In genomic region chr17:94750136-94750729, GRCm38 (mm10) we compare ENCODE assay signal across 8 mouse cellular contexts. TPM values are rescaled to one million over a fixed set of nuclear protein-coding genes. Genes with fewer than 3 reads are reported as not detected.
DNase-seq lines count a peak whose midpoint lies in the region; ATAC-seq and TF ChIP-seq lines count a peak whose summit lies in the region.

No protein-coding gene starts in this region.

- H3K27me3 ChIP-seq in lung, embryonic 14.5 days (ENCODE audit: insufficient read depth, low read length) = no peaks in the 10 kb centered on the region
- no peaks in the 10 kb centered on the region for H3K27me3 ChIP-seq in embryonic facial prominence, embryonic 10.5 days (replicated peaks; ENCODE audit: low read depth, poor library complexity, severe bottlenecking)

- peak overlapping the region; percentile 96 for H3K27ac ChIP-seq in lung, embryonic 14.5 days (ENCODE audit: low read depth)
- H3K27ac ChIP-seq in embryonic facial prominence, embryonic 10.5 days (replicated peaks) = peak overlapping the region; percentile 94

- H3K4me3 ChIP-seq in lung, embryonic 14.5 days (ENCODE audit: low read depth, low read length) = peak overlapping the region; percentile 68
- peak overlapping the region; percentile 70 for H3K4me3 ChIP-seq in embryonic facial prominence, embryonic 10.5 days

- 0 out of 2 replicates have a peak, but pooled peaks cover 3% of the 10 kb centered on the region for H3K36me3 ChIP-seq in lung, embryonic 14.5 days (ENCODE audit: insufficient read depth)
- H3K36me3 ChIP-seq in embryonic facial prominence, embryonic 10.5 days (replicated peaks) = peaks cover 21% of the 10 kb centered on the region

- H3K9ac ChIP-seq in lung, embryonic 14.5 days = peak overlapping the region; percentile 75

- DNase-seq in lung, embryonic 14.5 days = no peak
- no peak for DNase-seq in lung, adult 18-20 months
- no peak for DNase-seq in embryonic facial prominence, embryonic 10.5 days (ENCODE audit: low spot score)
- DNase-seq in natural killer cell, adult 2 months (ENCODE audit: low spot score in 2 of 2) = no peak
- DNase-seq in layer of hippocampus, adult 9-10 months (ENCODE audit: low spot score) = no peak
- DNase-seq in left cerebral cortex, postnatal 14 days (ENCODE audit: low spot score in 2 of 2) = no peak

- TF ChIP-seq CTCF in lung, embryonic 14.5 days (IDR thresholded peaks at IDR 0.05; ENCODE audit: low read depth) = no peak

- H3K9me3 ChIP-seq in lung, embryonic 14.5 days (ENCODE audit: low read depth, low read length) = no peaks in the 10 kb centered on the region
- H3K9me3 ChIP-seq in embryonic facial prominence, embryonic 10.5 days = no peaks in the 10 kb centered on the region

- H3K4me1 ChIP-seq in lung, embryonic 14.5 days (ENCODE audit: insufficient read depth) = no peaks in the 10 kb centered on the region
- peaks cover 17% of the 10 kb centered on the region for H3K4me1 ChIP-seq in embryonic facial prominence, embryonic 10.5 days

- peak overlapping the region; percentile 73 for H3K4me2 ChIP-seq in lung, embryonic 14.5 days

- WGBS in lung, embryonic 14.5 days = 1% methylated on average over 22 of the region's 22 CpGs
- WGBS in embryonic facial prominence, embryonic 10.5 days = 3% methylated on average over 22 of the region's 22 CpGs

- ATAC-seq in lung, embryonic 14.5 days (ENCODE audit: insufficient read depth) = peak; percentile 56
- ATAC-seq in inflammation-experienced regulatory T-cells, adult 6 months = peak; percentile 14
- peak; percentile 16; the same call in 1 of the 2 replicates for ATAC-seq in monocyte, adult 5-6 weeks (replicated peaks; ENCODE audit: insufficient number of reproducible peaks, low FRiP score, low TSS enrichment, poor library complexity, severe bottlenecking)

- intact Hi-C loops in left cerebral cortex, postnatal 14 days (cut with DNase I) = loop anchor here (5.0 kb wide), 1 partner anchor 82 kb away; no protein-coding TSS in a partner anchor

RNA-seq across cellular contexts. Expression of gene Mettl4, which starts 0.4 kb away (rescaled TPM):
- 24.5 and 25.6 TPM in 2 replicates for polyA plus RNA-seq in lung, embryonic 14.5 days (2014; fragmentation: Nextera tagmentation; extraction: Ambion mirVana)
- polyA plus RNA-seq in embryonic facial prominence, embryonic 10.5 days (2016; fragmentation: Nextera tagmentation; extraction: Ambion mirVana) = 24.8 and 25.4 TPM in 2 replicates
- polyA plus RNA-seq in inflammation-experienced regulatory T-cells, adult 6 months (2017; shearing (Covaris generic)) = 10 to 100 TPM; 15.8 to 19.8 (median 18.2) TPM
- total RNA-seq in monocyte, adult 5-6 weeks (2017) = 9.0 to 22.4 TPM (median 11.7 TPM) in 3 replicates
- total RNA-seq in left cerebral cortex, postnatal 14 days (2021) = 10 to 100 TPM; 15.6 to 17.0 TPM
